Mouse (Mus musculus) liver, postnatal 0 days (tissue): ENCODE data around the gene Mapk3.
A peak's percentile ranks its signal among the peaks of the same experiment; 100 is the strongest.

Experiments
- CTCF ChIP-seq: sonication (generic); IDR thresholded peaks from 2 replicates; pipeline ENCODE4 v1.5.1; 2016; ENCODE audit warnings: antibody characterized with exemption, low read depth
- EP300 ChIP-seq: IDR thresholded peaks from 2 replicates; pipeline ENCODE4 v1.6.1; 2016; ENCODE audit warnings: antibody characterized with exemption, low read depth, mild to moderate bottlenecking

- TF ChIP-seq EP300 (no peak; the same call in 1 of the 2 replicates), CTCF (0 out of 2 replicates have a peak, but pooled peaks have one; percentile 1)
Observed at GRCm38 (mm10) chr7:126791851-126792720, 32.7 kb downstream of the Mapk3 start, which contains the start of gene Ppp4c.
